ENCODE assay signal across 8 mouse cellular contexts in the genomic region with DNA sequence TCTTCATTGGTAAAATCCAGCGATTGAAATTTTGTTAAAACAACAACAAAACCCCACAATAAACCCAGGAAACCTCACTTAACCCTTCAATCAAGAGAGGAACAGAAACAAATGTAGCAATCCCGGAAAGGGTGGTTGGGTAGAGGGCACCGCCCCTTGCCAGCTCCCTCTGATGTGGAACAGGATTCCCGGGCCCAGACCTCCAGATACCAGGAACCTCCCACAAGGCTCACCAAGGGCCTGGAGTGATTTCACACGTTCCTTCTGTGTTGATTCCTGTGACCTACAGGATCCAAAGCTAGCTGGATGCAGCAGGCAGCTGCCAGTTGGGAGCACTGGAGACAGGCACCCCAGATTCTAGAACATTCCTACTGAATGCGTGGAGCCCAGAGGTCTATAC. TPM values are rescaled to one million over a fixed set of nuclear protein-coding genes. Genes with fewer than 3 reads are reported as not detected.
DNase-seq lines count a peak whose midpoint lies in the region; ATAC-seq and TF ChIP-seq lines count a peak whose summit lies in the region.

No protein-coding gene starts in this region.

- 38% methylated on average over 6 of the region's 6 CpGs for WGBS in heart, embryonic 14.5 days
- WGBS in heart, adult 2 months: 35% methylated on average over 6 of the region's 6 CpGs
- 40% methylated on average over 6 of the region's 6 CpGs for WGBS in intestine, embryonic 15.5 days
- WGBS in midbrain, postnatal 0 days: 64% methylated on average over 6 of the region's 6 CpGs

- peak overlapping the region; percentile 94 for H3K9ac ChIP-seq in heart, embryonic 14.5 days (ENCODE audit: low read length)
- H3K9ac ChIP-seq in heart, adult 2 months (ENCODE audit: low read depth, low read length): no peak overlapping the region
- peak overlapping the region; percentile 1; the same call in 1 of the 2 replicates for H3K9ac ChIP-seq in intestine, embryonic 15.5 days
- no peak overlapping the region for H3K9ac ChIP-seq in midbrain, postnatal 0 days (replicated peaks; ENCODE audit: low read length, poor library complexity, severe bottlenecking)

- no peak for TF ChIP-seq EP300 in heart, adult 2 months (IDR thresholded peaks at IDR 0.05; ENCODE audit: insufficient read depth, low read depth, low read length)

- peaks cover 4% of the 10 kb centered on the region for H3K79me2 ChIP-seq in heart, adult 2 months (replicated peaks; ENCODE audit: control insufficient read depth, insufficient read depth, low read length)

- no peak for TF ChIP-seq CTCF in heart, adult 2 months (IDR thresholded peaks at IDR 0.05)
- no peak for TF ChIP-seq CTCF in midbrain, postnatal 0 days (IDR thresholded peaks at IDR 0.05)

- no peak for TF ChIP-seq POLR2A in heart, adult 2 months (IDR thresholded peaks at IDR 0.05; ENCODE audit: insufficient read depth, low read depth, low read length)

- DNase-seq in heart, adult 2 months: no peak
- no peak for DNase-seq in midbrain, postnatal 0 days (ENCODE audit: low spot score)
- no peak for DNase-seq in thymus, postnatal 4 days
- no peak for DNase-seq in cerebellum, adult 9-10 months
- DNase-seq in cerebellum, postnatal 25 days: no peak

- H3K27me3 ChIP-seq in heart, embryonic 14.5 days (ENCODE audit: control insufficient read depth, insufficient read depth, low read length): no peaks in the 10 kb centered on the region
- no peaks in the 10 kb centered on the region for H3K27me3 ChIP-seq in heart, adult 2 months (ENCODE audit: control insufficient read depth, insufficient read depth, low read length)
- no peaks in the 10 kb centered on the region for H3K27me3 ChIP-seq in intestine, embryonic 15.5 days (replicated peaks)
- no peaks in the 10 kb centered on the region for H3K27me3 ChIP-seq in midbrain, postnatal 0 days (ENCODE audit: insufficient read depth, low read length)

- H3K9me3 ChIP-seq in heart, embryonic 14.5 days (ENCODE audit: control insufficient read depth, low read length): no peaks in the 10 kb centered on the region
- no peaks in the 10 kb centered on the region for H3K9me3 ChIP-seq in intestine, embryonic 15.5 days
- H3K9me3 ChIP-seq in midbrain, postnatal 0 days (ENCODE audit: low read length): no peaks in the 10 kb centered on the region

- intact Hi-C loops in heart, adult 2 months (cut with DNase I): no loop called here

- H3K4me1 ChIP-seq in heart, embryonic 14.5 days (ENCODE audit: control insufficient read depth in 2 of 2, insufficient read depth in 2 of 2, low read length in 2 of 2): peaks cover 3 to 26% of the 10 kb centered on the region in 2 experiments
- H3K4me1 ChIP-seq in heart, adult 2 months (ENCODE audit: control insufficient read depth, insufficient read depth, low read length): peaks cover 6% of the 10 kb centered on the region
- peaks cover 7% of the 10 kb centered on the region for H3K4me1 ChIP-seq in brown adipose tissue, adult 24 weeks (ENCODE audit: control insufficient read depth, insufficient read depth, insufficient read length, low read length)
- peaks cover 19% of the 10 kb centered on the region for H3K4me1 ChIP-seq in intestine, embryonic 15.5 days (replicated peaks)
- peaks cover 16% of the 10 kb centered on the region for H3K4me1 ChIP-seq in midbrain, postnatal 0 days (ENCODE audit: insufficient read depth, low read length)

- H3K4me2 ChIP-seq in heart, embryonic 14.5 days (ENCODE audit: low read length): peak overlapping the region; percentile 98
- peak overlapping the region; percentile 94 for H3K4me2 ChIP-seq in intestine, embryonic 15.5 days (replicated peaks)
- peak overlapping the region; percentile 59 for H3K4me2 ChIP-seq in midbrain, postnatal 0 days (ENCODE audit: low read depth, low read length, poor library complexity, severe bottlenecking)

- no peak for ATAC-seq in heart, embryonic 14.5 days (ENCODE audit: insufficient number of reproducible peaks, insufficient read depth, low FRiP score, low read depth)
- no peak for ATAC-seq in intestine, embryonic 15.5 days
- ATAC-seq in midbrain, postnatal 0 days (ENCODE audit: low FRiP score): no peak

- peaks cover 42% of the 10 kb centered on the region for H3K36me3 ChIP-seq in heart, embryonic 14.5 days (ENCODE audit: control insufficient read depth, insufficient read depth, low read length)
- H3K36me3 ChIP-seq in heart, adult 2 months (ENCODE audit: control insufficient read depth, insufficient read depth, low read length): no peaks in the 10 kb centered on the region
- peaks cover 31% of the 10 kb centered on the region for H3K36me3 ChIP-seq in intestine, embryonic 15.5 days
- H3K36me3 ChIP-seq in midbrain, postnatal 0 days (ENCODE audit: insufficient read depth, low read length): peaks cover 28% of the 10 kb centered on the region

- H3K27ac ChIP-seq in heart, embryonic 14.5 days (replicated peaks in 1 of 2; ENCODE audit: control insufficient read depth in 1 of 2, insufficient read depth in 1 of 2, low read depth in 2 of 2, low read length in 2 of 2): no peak overlapping the region
- H3K27ac ChIP-seq in heart, adult 2 months: no peak overlapping the region
- no peak overlapping the region for H3K27ac ChIP-seq in brown adipose tissue, adult 24 weeks (replicated peaks; ENCODE audit: low read depth, low read length)
- no peak overlapping the region for H3K27ac ChIP-seq in intestine, embryonic 15.5 days
- no peak overlapping the region for H3K27ac ChIP-seq in midbrain, postnatal 0 days (ENCODE audit: low read depth, low read length)

- no peak overlapping the region for H3K4me3 ChIP-seq in heart, embryonic 14.5 days (ENCODE audit: control insufficient read depth in 1 of 2, insufficient read depth in 1 of 2, low read depth in 1 of 2, low read length in 2 of 2)
- no peak overlapping the region for H3K4me3 ChIP-seq in heart, adult 2 months
- peak overlapping the region; percentile 34 for H3K4me3 ChIP-seq in brown adipose tissue, adult 24 weeks (ENCODE audit: insufficient read depth, low read depth, low read length)
- H3K4me3 ChIP-seq in intestine, embryonic 15.5 days (replicated peaks): peak overlapping the region; percentile 99
- H3K4me3 ChIP-seq in midbrain, postnatal 0 days (ENCODE audit: low read depth, low read length): peak overlapping the region; percentile 98; the same call in 1 of the 2 replicates

RNA-seq across cellular contexts. Expression of a gene that starts 1.8 kb away (rescaled TPM):
- 410 and 434 TPM in 2 replicates for polyA plus RNA-seq in heart, embryonic 14.5 days (2014; fragmentation: Nextera tagmentation; extraction: Ambion mirVana)
- total RNA-seq in heart, adult 2 months (2021): 100 to 1,000 TPM; 140 to 162 TPM
- 134 and 139 TPM in 2 replicates for polyA plus RNA-seq in heart, adult 2 months (2012; rRNA removed)
- 177 and 196 TPM in 2 replicates for polyA plus RNA-seq in brown adipose tissue, adult 24 weeks (2012; ENCODE audit: insufficient read depth, insufficient read length, missing spikeins)
- 584 and 619 TPM in 2 replicates for polyA plus RNA-seq in intestine, embryonic 15.5 days (2015; fragmentation: Nextera tagmentation; extraction: Ambion mirVana)
- 197 and 234 TPM in 2 replicates for total RNA-seq in midbrain, postnatal 0 days (2014; rRNA removed)
- polyA plus RNA-seq in midbrain, postnatal 0 days (2015; fragmentation: Nextera tagmentation; extraction: Ambion mirVana): 584 and 586 TPM in 2 replicates

RNA-seq across cellular contexts. Expression of a gene that starts 1.9 kb away (rescaled TPM):
- polyA plus RNA-seq in heart, embryonic 14.5 days (2014; fragmentation: Nextera tagmentation; extraction: Ambion mirVana): 3.6 and 3.9 TPM in 2 replicates
- total RNA-seq in heart, adult 2 months (2021): 1 to 10 TPM; 1.9 to 2.0 TPM
- polyA plus RNA-seq in heart, adult 2 months (2012; rRNA removed): 3.8 and 5.2 TPM in 2 replicates
- polyA plus RNA-seq in brown adipose tissue, adult 24 weeks (2012; ENCODE audit: insufficient read depth, insufficient read length, missing spikeins): 1.2 and 1.5 TPM in 2 replicates
- polyA plus RNA-seq in intestine, embryonic 15.5 days (2015; fragmentation: Nextera tagmentation; extraction: Ambion mirVana): 3.7 and 4.2 TPM in 2 replicates
- total RNA-seq in midbrain, postnatal 0 days (2014; rRNA removed): 110 and 111 TPM in 2 replicates
- 49.2 and 52.3 TPM in 2 replicates for polyA plus RNA-seq in midbrain, postnatal 0 days (2015; fragmentation: Nextera tagmentation; extraction: Ambion mirVana)

RNA-seq across cellular contexts. Expression of a gene that starts 15.6 kb away (rescaled TPM):
- polyA plus RNA-seq in heart, embryonic 14.5 days (2014; fragmentation: Nextera tagmentation; extraction: Ambion mirVana): 4.8 and 5.3 TPM in 2 replicates
- total RNA-seq in heart, adult 2 months (2021): 10 to 100 TPM; 60.1 to 71.4 TPM
- 41.2 and 47.6 TPM in 2 replicates for polyA plus RNA-seq in heart, adult 2 months (2012; rRNA removed)
- 19.9 and 25.8 TPM in 2 replicates for polyA plus RNA-seq in brown adipose tissue, adult 24 weeks (2012; ENCODE audit: insufficient read depth, insufficient read length, missing spikeins)
- polyA plus RNA-seq in intestine, embryonic 15.5 days (2015; fragmentation: Nextera tagmentation; extraction: Ambion mirVana): 5.5 and 5.6 TPM in 2 replicates
- 113 and 118 TPM in 2 replicates for total RNA-seq in midbrain, postnatal 0 days (2014; rRNA removed)
- polyA plus RNA-seq in midbrain, postnatal 0 days (2015; fragmentation: Nextera tagmentation; extraction: Ambion mirVana): 22.0 and 23.6 TPM in 2 replicates

RNA-seq across cellular contexts. Expression of a gene that starts 30.0 kb away (rescaled TPM):
- polyA plus RNA-seq in heart, embryonic 14.5 days (2014; fragmentation: Nextera tagmentation; extraction: Ambion mirVana): 24.9 and 27.9 TPM in 2 replicates
- total RNA-seq in heart, adult 2 months (2021): 10 to 100 TPM; 27.1 to 30.8 TPM
- 23.2 and 32.0 TPM in 2 replicates for polyA plus RNA-seq in heart, adult 2 months (2012; rRNA removed)
- 17.4 and 21.7 TPM in 2 replicates for polyA plus RNA-seq in brown adipose tissue, adult 24 weeks (2012; ENCODE audit: insufficient read depth, insufficient read length, missing spikeins)
- polyA plus RNA-seq in intestine, embryonic 15.5 days (2015; fragmentation: Nextera tagmentation; extraction: Ambion mirVana): 24.9 and 28.2 TPM in 2 replicates
- total RNA-seq in midbrain, postnatal 0 days (2014; rRNA removed): 18.0 and 21.3 TPM in 2 replicates
- polyA plus RNA-seq in midbrain, postnatal 0 days (2015; fragmentation: Nextera tagmentation; extraction: Ambion mirVana): 27.3 and 29.1 TPM in 2 replicates

Comparison
In these comparisons a context has a peak if more than half of its experiments do, and no peak if none do; other contexts are left out.
1. H3K9ac ChIP-seq: peak in heart, embryonic 14.5 days (single experiment) and intestine, embryonic 15.5 days (single experiment); none in heart, adult 2 months (single experiment) and midbrain, postnatal 0 days (single experiment).
2. H3K4me3 ChIP-seq: peak in brown adipose tissue, adult 24 weeks (single experiment), intestine, embryonic 15.5 days (single experiment) and midbrain, postnatal 0 days (single experiment); none in heart, embryonic 14.5 days (0 of 2) and heart, adult 2 months (single experiment).
3. Peak in every context shown above with its lines, with median percentiles within 50 percentile points of each other: H3K4me2 ChIP-seq.